Mouse (Mus musculus): Measurements from ENCODE around the gene Mtss1l. TPM values are rescaled to one million over a fixed set of nuclear protein-coding genes. Genes with fewer than 3 reads are reported as not detected.

The Mtss1l gene
- not detected in 2 replicates for polyA plus RNA-seq (2012; ENCODE audit: insufficient read depth, insufficient read length, low replicate concordance, missing spikeins)

- 8% methylated on average over 75 of the region's 75 CpGs for WGBS
- Histone ChIP-seq H3K4me1 (ENCODE audit: control insufficient read depth, insufficient read depth, low read length) (peaks cover 77% of the 10 kb centered on the region), H3K27ac (ENCODE audit: insufficient read depth, low read depth, low read length) (peak within 1 kb of the TSS; percentile 83), H3K4me3 (ENCODE audit: insufficient read depth, low read depth, low read length) (peak within 1 kb of the TSS; percentile 94)
- TF ChIP-seq CTCF (IDR thresholded peaks at IDR 0.05; ENCODE audit: insufficient read depth, low read depth, low read length) (no peak), POLR2A (IDR thresholded peaks at IDR 0.05; ENCODE audit: insufficient read depth, low read depth, low read length) (peak; percentile 29; the same call in 1 of the 2 replicates)
Measured at GRCm38 (mm10) chr8:110720685-110721598, at the start of gene Mtss1l. Gene Mtss1l, plus strand, starts transcription at chr8:110721476.

- no peak overlapping the region for H3K27ac ChIP-seq (ENCODE audit: insufficient read depth, low read depth, low read length)
- TF ChIP-seq CTCF (IDR thresholded peaks at IDR 0.05; ENCODE audit: insufficient read depth, low read depth, low read length), result no peak
- H3K4me3 ChIP-seq (ENCODE audit: insufficient read depth, low read depth, low read length), result no peak overlapping the region
- H3K4me1 ChIP-seq (ENCODE audit: control insufficient read depth, insufficient read depth, low read length), result peaks cover 7% of the 10 kb centered on the region; the same call in 1 of the 2 replicates
- WGBS, result 84% methylated on average over 2 of the region's 2 CpGs
Measured at GRCm38 (mm10) chr8:110672133-110672532, 49.1 kb upstream of the Mtss1l start.

- WGBS, result 69% methylated on average over 2 of the region's 2 CpGs
- H3K4me3 ChIP-seq (ENCODE audit: insufficient read depth, low read depth, low read length), result no peak overlapping the region
- TF ChIP-seq CTCF (IDR thresholded peaks at IDR 0.05; ENCODE audit: insufficient read depth, low read depth, low read length) (no peak), POLR2A (IDR thresholded peaks at IDR 0.05; ENCODE audit: insufficient read depth, low read depth, low read length) (no peak)
- no peak overlapping the region for H3K27ac ChIP-seq (ENCODE audit: insufficient read depth, low read depth, low read length)
- peaks cover 7% of the 10 kb centered on the region; the same call in 1 of the 2 replicates for H3K4me1 ChIP-seq (ENCODE audit: control insufficient read depth, insufficient read depth, low read length)
Measured at GRCm38 (mm10) chr8:110673168-110673567, 48.1 kb upstream of the Mtss1l start.

GRCm38 (mm10) chr8:110674589-110674988 lies 46.7 kb upstream of the Mtss1l start:
- Histone ChIP-seq H3K4me1 (ENCODE audit: control insufficient read depth, insufficient read depth, low read length) (peaks cover 13% of the 10 kb centered on the region), H3K4me3 (ENCODE audit: insufficient read depth, low read depth, low read length) (no peak overlapping the region), H3K27ac (ENCODE audit: insufficient read depth, low read depth, low read length) (no peak overlapping the region)
- no peak for TF ChIP-seq CTCF (IDR thresholded peaks at IDR 0.05; ENCODE audit: insufficient read depth, low read depth, low read length)
- TF ChIP-seq POLR2A (IDR thresholded peaks at IDR 0.05; ENCODE audit: insufficient read depth, low read depth, low read length), result no peak
- 97% methylated on average over 1 of the region's 1 CpGs for WGBS

GRCm38 (mm10) chr8:110676702-110677101 lies 44.6 kb upstream of the Mtss1l start:
- 75% methylated on average over 5 of the region's 5 CpGs for WGBS
- H3K4me1 ChIP-seq (ENCODE audit: control insufficient read depth, insufficient read depth, low read length), result peaks cover 14% of the 10 kb centered on the region
- H3K27ac ChIP-seq (ENCODE audit: insufficient read depth, low read depth, low read length), result no peak overlapping the region; the same call in 1 of the 2 replicates
- H3K4me3 ChIP-seq (ENCODE audit: insufficient read depth, low read depth, low read length), result no peak overlapping the region
- TF ChIP-seq POLR2A (IDR thresholded peaks at IDR 0.05; ENCODE audit: insufficient read depth, low read depth, low read length), result no peak
- no peak for TF ChIP-seq CTCF (IDR thresholded peaks at IDR 0.05; ENCODE audit: insufficient read depth, low read depth, low read length)

GRCm38 (mm10) chr8:110677174-110677660 lies 44.1 kb upstream of the Mtss1l start:
- TF ChIP-seq CTCF (IDR thresholded peaks at IDR 0.05; ENCODE audit: insufficient read depth, low read depth, low read length) (no peak), POLR2A (IDR thresholded peaks at IDR 0.05; ENCODE audit: insufficient read depth, low read depth, low read length) (no peak)
- 95% methylated on average over 5 of the region's 5 CpGs for WGBS
- no peak overlapping the region for H3K4me3 ChIP-seq (ENCODE audit: insufficient read depth, low read depth, low read length)
- H3K4me1 ChIP-seq (ENCODE audit: control insufficient read depth, insufficient read depth, low read length), result peaks cover 14% of the 10 kb centered on the region
- H3K27ac ChIP-seq (ENCODE audit: insufficient read depth, low read depth, low read length), result no peak overlapping the region; the same call in 1 of the 2 replicates

- Histone ChIP-seq H3K27ac (ENCODE audit: insufficient read depth, low read depth, low read length) (no peak overlapping the region), H3K4me3 (ENCODE audit: insufficient read depth, low read depth, low read length) (no peak overlapping the region), H3K4me1 (ENCODE audit: control insufficient read depth, insufficient read depth, low read length) (peaks cover 14% of the 10 kb centered on the region)
- WGBS, result 64% methylated on average over 3 of the region's 3 CpGs
- TF ChIP-seq POLR2A (IDR thresholded peaks at IDR 0.05; ENCODE audit: insufficient read depth, low read depth, low read length) (no peak), CTCF (IDR thresholded peaks at IDR 0.05; ENCODE audit: insufficient read depth, low read depth, low read length) (no peak)
Measured at GRCm38 (mm10) chr8:110678989-110679388, 42.3 kb upstream of the Mtss1l start.

GRCm38 (mm10) chr8:110687726-110688125 lies 33.5 kb upstream of the Mtss1l start:
- WGBS, result 60% methylated on average over 5 of the region's 5 CpGs
- no peak overlapping the region for H3K4me3 ChIP-seq (ENCODE audit: insufficient read depth, low read depth, low read length)
- H3K4me1 ChIP-seq (ENCODE audit: control insufficient read depth, insufficient read depth, low read length), result peaks cover 8% of the 10 kb centered on the region; the same call in 1 of the 2 replicates
- TF ChIP-seq CTCF (IDR thresholded peaks at IDR 0.05; ENCODE audit: insufficient read depth, low read depth, low read length) (no peak), POLR2A (IDR thresholded peaks at IDR 0.05; ENCODE audit: insufficient read depth, low read depth, low read length) (0 out of 2 replicates have a peak, but pooled peaks have one; percentile 8)
- H3K27ac ChIP-seq (ENCODE audit: insufficient read depth, low read depth, low read length), result peak overlapping the region; percentile 36

GRCm38 (mm10) chr8:110689961-110690360 lies 31.3 kb upstream of the Mtss1l start:
- Histone ChIP-seq H3K4me3 (ENCODE audit: insufficient read depth, low read depth, low read length) (no peak overlapping the region), H3K4me1 (ENCODE audit: control insufficient read depth, insufficient read depth, low read length) (peaks cover 20% of the 10 kb centered on the region), H3K27ac (ENCODE audit: insufficient read depth, low read depth, low read length) (no peak overlapping the region)
- 91% methylated on average over 9 of the region's 9 CpGs for WGBS
- TF ChIP-seq CTCF (IDR thresholded peaks at IDR 0.05; ENCODE audit: insufficient read depth, low read depth, low read length), result no peak
- TF ChIP-seq POLR2A (IDR thresholded peaks at IDR 0.05; ENCODE audit: insufficient read depth, low read depth, low read length), result no peak
